In the genomic region with DNA sequence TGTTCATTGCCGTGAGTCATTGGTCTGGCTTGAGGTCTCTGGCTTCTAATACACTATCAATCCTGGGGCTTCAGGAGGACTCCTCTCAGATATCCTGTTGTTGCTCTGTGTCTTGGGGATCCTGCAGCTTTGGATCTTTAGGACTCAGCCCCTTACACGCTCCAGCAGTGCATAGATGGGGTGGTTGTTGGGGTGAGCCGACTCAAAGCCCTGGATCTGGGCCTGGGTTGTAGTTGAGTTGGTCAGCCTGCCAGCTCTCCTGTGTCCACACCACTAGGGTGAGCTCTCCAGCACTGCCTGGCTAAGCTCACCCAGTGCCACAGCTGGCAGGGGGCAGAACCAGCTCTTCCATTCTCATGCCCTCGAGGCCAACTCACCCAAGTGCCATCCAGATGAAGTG, we compare ENCODE assay signal across 20 mouse cellular contexts.
A peak's percentile ranks its signal among the peaks of the same experiment; 100 is the strongest.
DNase-seq lines count a peak whose midpoint lies in the region; ATAC-seq and TF ChIP-seq lines count a peak whose summit lies in the region.
"Had no signal": no experiment of that assay in that cellular context is flagged by ENCODE, and none has a peak within 500 bp of the region (broad histone marks: within the 10 kb centered on the region; RNA-seq: fewer than 3 reads in every experiment).

No protein-coding gene starts in this region.

- no peaks in the 10 kb centered on the region for H3K9me3 ChIP-seq in heart, embryonic 10.5 days
- no peaks in the 10 kb centered on the region for H3K9me3 ChIP-seq in liver, postnatal 0 days (ENCODE audit: low read length)
- no peaks in the 10 kb centered on the region for H3K9me3 ChIP-seq in liver, embryonic 11.5 days (ENCODE audit: control insufficient read depth, low read length)
- H3K9me3 ChIP-seq: embryonic facial prominence, embryonic 10.5 days; embryonic facial prominence, embryonic 12.5 days; forebrain, embryonic 13.5 days; forebrain, embryonic 15.5 days had no signal

- intact Hi-C loops in heart, postnatal 14 days (cut with DNase I): no loop called here

- no peak overlapping the region for H3K4me2 ChIP-seq in liver, postnatal 0 days (ENCODE audit: low read depth, low read length)
- H3K4me2 ChIP-seq in liver, embryonic 11.5 days: no peak overlapping the region
- H3K4me2 ChIP-seq: embryonic facial prominence, embryonic 12.5 days; forebrain, embryonic 13.5 days; forebrain, embryonic 15.5 days had no signal

- DNase-seq in heart, embryonic 10.5 days (ENCODE audit: low spot score): peak; percentile 68
- DNase-seq in heart, postnatal 14 days: no peak
- DNase-seq in liver, postnatal 0 days: no peak
- no peak for DNase-seq in liver, embryonic 11.5 days (ENCODE audit: low spot score)
- no peak for DNase-seq in MN1 (ENCODE audit: low spot score)
- DNase-seq: adrenal gland, adult 8-10 months; adrenal gland, postnatal 14 days; adrenal gland, postnatal 36 days; cerebellum, adult 11-12 months; cerebellum, adult 2 months; cerebellum, adult 9-10 months; cerebellum, postnatal 10 days; cerebellum, postnatal 25 days; forebrain, postnatal 0 days had no signal

- no peaks in the 10 kb centered on the region for H3K36me3 ChIP-seq in heart, embryonic 10.5 days
- H3K36me3 ChIP-seq in liver, postnatal 0 days (replicated peaks; ENCODE audit: insufficient read depth, low read length): no peaks in the 10 kb centered on the region
- no peaks in the 10 kb centered on the region for H3K36me3 ChIP-seq in liver, embryonic 11.5 days (ENCODE audit: control insufficient read depth, insufficient read depth, low read length)
- H3K36me3 ChIP-seq: embryonic facial prominence, embryonic 10.5 days; embryonic facial prominence, embryonic 12.5 days; forebrain, embryonic 15.5 days had no signal

- ATAC-seq in liver, postnatal 0 days: no peak
- no peak for ATAC-seq in liver, embryonic 11.5 days (replicated peaks; ENCODE audit: low FRiP score)
- ATAC-seq: activated CD4-positive, CD25-positive, alpha-beta regulatory T cell, adult 4 months; forebrain, embryonic 13.5 days; forebrain, embryonic 15.5 days; forebrain, postnatal 0 days; Patski had no signal

- H3K27ac ChIP-seq in heart, embryonic 10.5 days: no peak overlapping the region
- no peak overlapping the region for H3K27ac ChIP-seq in liver, postnatal 0 days (ENCODE audit: low read depth)
- H3K27ac ChIP-seq in liver, embryonic 11.5 days (ENCODE audit: low read depth, low read length): no peak overlapping the region
- H3K27ac ChIP-seq: embryonic facial prominence, embryonic 10.5 days; embryonic facial prominence, embryonic 12.5 days; forebrain, embryonic 13.5 days; forebrain, embryonic 15.5 days had no signal

- 0 out of 2 replicates have a peak, but pooled peaks cover under 1% of the 10 kb centered on the region for H3K27me3 ChIP-seq in heart, embryonic 10.5 days (ENCODE audit: insufficient read depth, poor library complexity, severe bottlenecking)
- no peaks in the 10 kb centered on the region for H3K27me3 ChIP-seq in liver, postnatal 0 days (ENCODE audit: insufficient read depth, low read length)
- 0 out of 2 replicates have a peak, but pooled peaks cover 2% of the 10 kb centered on the region for H3K27me3 ChIP-seq in liver, embryonic 11.5 days (replicated peaks; ENCODE audit: control insufficient read depth, insufficient read depth, low read length)
- H3K27me3 ChIP-seq: embryonic facial prominence, embryonic 12.5 days; forebrain, embryonic 13.5 days; forebrain, embryonic 15.5 days had no signal

- peaks cover 30% of the 10 kb centered on the region for H3K4me1 ChIP-seq in heart, embryonic 10.5 days
- peaks cover 5% of the 10 kb centered on the region; the same call in 1 of the 2 replicates for H3K4me1 ChIP-seq in liver, postnatal 0 days (ENCODE audit: insufficient read depth)
- H3K4me1 ChIP-seq in liver, embryonic 11.5 days (replicated peaks; ENCODE audit: control insufficient read depth, insufficient read depth, low read length): no peaks in the 10 kb centered on the region; the same call in 1 of the 2 replicates

- H3K4me3 ChIP-seq in heart, embryonic 10.5 days: no peak overlapping the region
- no peak overlapping the region for H3K4me3 ChIP-seq in liver, postnatal 0 days (ENCODE audit: low read depth, low read length)
- H3K4me3 ChIP-seq in liver, embryonic 11.5 days (ENCODE audit: low read depth, low read length): no peak overlapping the region
- H3K4me3 ChIP-seq: embryonic facial prominence, embryonic 10.5 days; embryonic facial prominence, embryonic 12.5 days; forebrain, embryonic 13.5 days; forebrain, embryonic 15.5 days had no signal

- no peak for TF ChIP-seq EP300 in liver, postnatal 0 days (IDR thresholded peaks at IDR 0.05; ENCODE audit: low read depth)

- 0 out of 2 replicates have a peak, but pooled peaks have one; percentile 3 for TF ChIP-seq CTCF in liver, postnatal 0 days (IDR thresholded peaks at IDR 0.05; ENCODE audit: low read depth)

- WGBS in heart, embryonic 10.5 days: 73% methylated on average over 4 of the region's 4 CpGs
- 72% methylated on average over 4 of the region's 4 CpGs for WGBS in liver, postnatal 0 days (ENCODE audit: insufficient replicate concordance)
- 78% methylated on average over 4 of the region's 4 CpGs for WGBS in liver, embryonic 11.5 days

- H3K9ac ChIP-seq in liver, postnatal 0 days (replicated peaks): no peak overlapping the region
- no peak overlapping the region for H3K9ac ChIP-seq in liver, embryonic 11.5 days (ENCODE audit: low read depth, low read length)
- H3K9ac ChIP-seq: embryonic facial prominence, embryonic 12.5 days; forebrain, embryonic 13.5 days; forebrain, embryonic 15.5 days; forebrain, postnatal 0 days had no signal
